Mouse (Mus musculus) large intestine, adult 2 months (tissue): ENCODE results near the gene Pcare. TPM values are rescaled to one million over a fixed set of nuclear protein-coding genes. Genes with fewer than 3 reads are reported as not detected.

Experiments used
- polyA plus RNA-seq: library from polyadenylated mRNA; depleted of rRNA; stranded (reverse); fragments of >200 nt; gene quantifications from 2 replicates; pipeline ENCODE4 v1.2.3, GENCODE M21; 2012; rRNA removed

Pcare gene
- polyA plus RNA-seq, 1 experiment, result not detected

Other genes with a start within 250 kb of the Pcare start
- 0.84 and 1.2 TPM in 2 replicates for gene Ndc80, start 226.0 kb downstream of the Pcare start, polyA plus RNA-seq
- not detected in 2 replicates for gene Spdya, start 200.8 kb downstream of the Pcare start, polyA plus RNA-seq
- gene Wdr43, start 137.0 kb downstream of the Pcare start, polyA plus RNA-seq, result 6.8 and 11.0 TPM in 2 replicates
- gene Togaram2, start 79.6 kb downstream of the Pcare start, polyA plus RNA-seq, result 0.27 and 0.29 TPM in 2 replicates
- 1.7 and 2.4 TPM in 2 replicates for gene Clip4, start 15.6 kb upstream of the Pcare start, polyA plus RNA-seq